Mouse (Mus musculus) A20 (cell line): Measurements from ENCODE around the gene Tmem87b.
A peak's percentile ranks its signal among the peaks of the same experiment; 100 is the strongest.

Experiments used
- DNase-seq: peaks from one replicate; pipeline ENCODE4 v3.0.0-alpha.2; 2011; ENCODE audit warnings: low read depth, low spot score

The Tmem87b gene

GRCm38 (mm10) chr2:128818956-128819643 is 1.2 kb downstream of the Tmem87b start:
- no peak for DNase-seq

- no peak for DNase-seq
Measured at GRCm38 (mm10) chr2:128820631-128821030, 2.7 kb downstream of the Tmem87b start.

GRCm38 (mm10) chr2:128823893-128824292 is 6.0 kb downstream of the Tmem87b start:
- DNase-seq = no peak

GRCm38 (mm10) chr2:128827787-128828186 is 9.9 kb downstream of the Tmem87b start:
- no peak for DNase-seq

GRCm38 (mm10) chr2:128832611-128833010 is 14.7 kb downstream of the Tmem87b start:
- DNase-seq = no peak

GRCm38 (mm10) chr2:128833035-128833434 is 15.1 kb downstream of the Tmem87b start:
- DNase-seq = no peak

- DNase-seq = no peak
Measured at GRCm38 (mm10) chr2:128833435-128833834, 15.5 kb downstream of the Tmem87b start.

GRCm38 (mm10) chr2:128837531-128837930 is 19.6 kb downstream of the Tmem87b start:
- DNase-seq = no peak

- no peak for DNase-seq
Measured at GRCm38 (mm10) chr2:128838611-128839010, 20.7 kb downstream of the Tmem87b start.

GRCm38 (mm10) chr2:128839501-128839900 is 21.6 kb downstream of the Tmem87b start:
- DNase-seq = no peak

GRCm38 (mm10) chr2:128842437-128842836 is 24.5 kb downstream of the Tmem87b start:
- DNase-seq = no peak

- no peak for DNase-seq
Measured at GRCm38 (mm10) chr2:128850036-128850435, 32.1 kb downstream of the Tmem87b start.

- peak; percentile 39 for DNase-seq
Measured at GRCm38 (mm10) chr2:128856673-128857072, 38.8 kb downstream of the Tmem87b start.

GRCm38 (mm10) chr2:128858962-128859361 is 41.0 kb downstream of the Tmem87b start:
- DNase-seq = no peak

GRCm38 (mm10) chr2:128859861-128860260 is 41.9 kb downstream of the Tmem87b start:
- no peak for DNase-seq

GRCm38 (mm10) chr2:128862636-128863035 is 44.7 kb downstream of the Tmem87b start, which contains the start of gene Fbln7:
Gene Fbln7, plus strand, starts transcription at chr2:128862981.
- DNase-seq = no peak

- DNase-seq = no peak
Measured at GRCm38 (mm10) chr2:128863777-128864331, 45.9 kb downstream of the Tmem87b start.

- DNase-seq = no peak
Measured at GRCm38 (mm10) chr2:128865061-128865460, 47.1 kb downstream of the Tmem87b start.

- DNase-seq = no peak
Measured at GRCm38 (mm10) chr2:128871656-128872055, 53.7 kb downstream of the Tmem87b start.

GRCm38 (mm10) chr2:128872256-128872655 is 54.3 kb downstream of the Tmem87b start:
- no peak for DNase-seq

GRCm38 (mm10) chr2:128875526-128875925 is 57.6 kb downstream of the Tmem87b start:
- DNase-seq = no peak

GRCm38 (mm10) chr2:128881236-128881635 is 63.3 kb downstream of the Tmem87b start:
- peak; percentile 42 for DNase-seq

GRCm38 (mm10) chr2:128885225-128885811 is 67.4 kb downstream of the Tmem87b start:
- no peak for DNase-seq
